Mouse (Mus musculus) MEL (cell line): ENCODE measurements around the gene Gm20388. TPM values are rescaled to one million over a fixed set of nuclear protein-coding genes. Genes with fewer than 3 reads are reported as not detected.

Experiments
- DNase-seq: peaks from one replicate; pipeline ENCODE4 v3.0.0; 2011; ENCODE audit warnings: low read depth, low spot score
- H3K27ac ChIP-seq: 2 replicates; pipeline ENCODE4 v1.5.1; 2012; ENCODE audit warnings: low read depth, mild to moderate bottlenecking, control low read depth, low read length, moderate library complexity; ENCODE audit not compliant: control insufficient read depth
- H3K27me3 ChIP-seq, 2 experiments: fragments of 150-350 bp in 1 of 2; sonication (generic) in 1 of 2; 2 replicates each; pipeline ENCODE4 v1.6.1; 2012; ENCODE audit warnings: low read length in 2 of 2, mild to moderate bottlenecking in 2 of 2, improper control_type of control experiment in 1 of 2, moderate library complexity in 1 of 2; ENCODE audit not compliant: insufficient read depth in 2 of 2, control insufficient read depth in 1 of 2
- H3K36me3 ChIP-seq, 2 experiments: 2 replicates each; pipeline ENCODE4 v1.6.1; 2012 to 2014; ENCODE audit warnings: low read length in 2 of 2, improper control_type of control experiment in 1 of 2, inconsistent platforms in 1 of 2, mild to moderate bottlenecking in 1 of 2; ENCODE audit not compliant: insufficient read depth in 2 of 2, control insufficient read depth in 1 of 2
- H3K4me1 ChIP-seq, 2 experiments: fragments of 150-350 bp in 1 of 2; sonication (generic) in 1 of 2; 2 replicates each; pipeline ENCODE4 v1.6.1; 2012; ENCODE audit warnings: low read length in 2 of 2, improper control_type of control experiment in 1 of 2, mild to moderate bottlenecking in 1 of 2; ENCODE audit not compliant: insufficient read depth in 2 of 2, control insufficient read depth in 1 of 2
- H3K4me3 ChIP-seq, 2 experiments: fragments of 150-350 bp in 1 of 2; sonication (generic) in 1 of 2; 2 replicates each; pipeline ENCODE4 v1.5.1; 2012; ENCODE audit warnings: low read depth in 2 of 2, low read length in 2 of 2, mild to moderate bottlenecking in 2 of 2, moderate library complexity in 2 of 2, control low read depth in 1 of 2, improper control_type of control experiment in 1 of 2; ENCODE audit not compliant: control insufficient read depth in 1 of 2, insufficient read depth in 1 of 2
- H3K79me2 ChIP-seq: 2 replicates; pipeline ENCODE4 v1.6.1; 2012; ENCODE audit warnings: mild to moderate bottlenecking, low read length, moderate library complexity; ENCODE audit not compliant: control insufficient read depth, poor library complexity, insufficient read depth
- H3K9ac ChIP-seq: 2 replicates; pipeline ENCODE4 v1.6.1; 2012; ENCODE audit warnings: low read depth, mild to moderate bottlenecking, control low read depth, low read length, moderate library complexity; ENCODE audit not compliant: control insufficient read depth, poor library complexity, severe bottlenecking
- H3K9me3 ChIP-seq: fragments of 150-350 bp; sonication (generic); replicated peaks from 2 replicates; pipeline ENCODE4 v1.6.1; 2012; ENCODE audit warnings: mild to moderate bottlenecking, low read length, improper control_type of control experiment, moderate library complexity; ENCODE audit not compliant: insufficient read depth
- BHLHE40 ChIP-seq: IDR thresholded peaks from 2 replicates; pipeline ENCODE4 v1.6.1; 2012; ENCODE audit warnings: low read depth, mild to moderate bottlenecking, inconsistent platforms, low read length, improper control_type of control experiment, borderline replicate concordance
- CHD1 ChIP-seq: IDR thresholded peaks from 2 replicates; pipeline ENCODE4 v1.6.1; 2012; ENCODE audit warnings: low read depth, mild to moderate bottlenecking, inconsistent platforms, low read length, improper control_type of control experiment
- CHD2 ChIP-seq: IDR thresholded peaks from 2 replicates; pipeline ENCODE4 v1.6.1; 2011; ENCODE audit warnings: low read length, improper control_type of control experiment
- CTCF ChIP-seq, 3 experiments: IDR thresholded peaks in 2 of 3; conservative IDR thresholded peaks in 1 of 3; 2 replicates each; pipeline ENCODE4 v1.5.1; 2011 to 2012; ENCODE audit warnings: low read length in 3 of 3, low read depth in 2 of 3, mild to moderate bottlenecking in 2 of 3, improper control_type of control experiment in 1 of 3, inconsistent platforms in 1 of 3, mixed read lengths in 1 of 3, moderate library complexity in 1 of 3; ENCODE audit not compliant: control insufficient read depth in 1 of 3, insufficient read depth in 1 of 3, poor library complexity in 1 of 3, severe bottlenecking in 1 of 3
- E2F4 ChIP-seq: IDR thresholded peaks from 2 replicates; pipeline ENCODE4 v1.6.1; 2011; ENCODE audit warnings: low read depth, low read length, improper control_type of control experiment, borderline replicate concordance
- ELF1 ChIP-seq: IDR thresholded peaks from 2 replicates; pipeline ENCODE4 v1.6.1; 2014; ENCODE audit warnings: low read depth, mild to moderate bottlenecking, inconsistent platforms, low read length, improper control_type of control experiment, moderate library complexity
- EP300 ChIP-seq, 2 experiments: IDR thresholded peaks; 2 replicates each; pipeline ENCODE4 v1.6.1; 2011; ENCODE audit warnings: improper control_type of control experiment in 2 of 2, low read length in 2 of 2, low read depth in 1 of 2, mild to moderate bottlenecking in 1 of 2
- ETS1 ChIP-seq: IDR thresholded peaks from 2 replicates; pipeline ENCODE4 v1.6.1; 2012; ENCODE audit warnings: low read depth, mild to moderate bottlenecking, inconsistent platforms, low read length, improper control_type of control experiment, moderate library complexity
- GATA1 ChIP-seq: IDR thresholded peaks from 2 replicates; pipeline ENCODE4 v1.6.1; 2011; ENCODE audit warnings: low read depth, low read length, improper control_type of control experiment
- HCFC1 ChIP-seq: IDR thresholded peaks from 2 replicates; pipeline ENCODE4 v1.6.1; 2012; ENCODE audit warnings: low read depth, mild to moderate bottlenecking, inconsistent platforms, low read length, improper control_type of control experiment, moderate library complexity
- JUND ChIP-seq: IDR thresholded peaks from 2 replicates; pipeline ENCODE4 v1.6.1; 2011; ENCODE audit warnings: low read depth, mild to moderate bottlenecking, improper control_type of control experiment, low read length
- KAT2A ChIP-seq: conservative IDR thresholded peaks from 2 replicates; pipeline ENCODE4 v1.6.1; 2012; ENCODE audit warnings: low read depth, low read length, improper control_type of control experiment, inconsistent platforms
- MAFK ChIP-seq: IDR thresholded peaks from 2 replicates; pipeline ENCODE4 v1.6.1; 2011; ENCODE audit warnings: low read depth, mild to moderate bottlenecking, low read length, improper control_type of control experiment, borderline replicate concordance
- MAZ ChIP-seq: IDR thresholded peaks from 2 replicates; pipeline ENCODE4 v1.6.1; 2012; ENCODE audit warnings: low read depth, mild to moderate bottlenecking, inconsistent platforms, low read length, improper control_type of control experiment
- MEF2A ChIP-seq: IDR thresholded peaks from 2 replicates; pipeline ENCODE4 v1.6.1; 2014; ENCODE audit warnings: low read depth, mild to moderate bottlenecking, inconsistent platforms, low read length, improper control_type of control experiment; ENCODE audit not compliant: poor library complexity, insufficient replicate concordance, severe bottlenecking; ENCODE audit errors: extremely low read depth
- MXI1 ChIP-seq: IDR thresholded peaks from 2 replicates; pipeline ENCODE4 v1.6.1; 2011; ENCODE audit warnings: mild to moderate bottlenecking, low read depth, low read length, improper control_type of control experiment
- MYB ChIP-seq: IDR thresholded peaks from 2 replicates; pipeline ENCODE4 v1.6.1; 2011; ENCODE audit warnings: mild to moderate bottlenecking, low read depth, low read length, improper control_type of control experiment
- MYC ChIP-seq: IDR thresholded peaks from 2 replicates; pipeline ENCODE4 v1.6.1; 2011; ENCODE audit warnings: low read depth, mild to moderate bottlenecking, low read length, improper control_type of control experiment, moderate library complexity
- NELFE ChIP-seq: IDR thresholded peaks from 2 replicates; pipeline ENCODE4 v1.6.1; 2011; ENCODE audit warnings: low read depth, low read length, improper control_type of control experiment
- NRF1 ChIP-seq: IDR thresholded peaks from 2 replicates; pipeline ENCODE4 v1.6.1; 2014; ENCODE audit warnings: low read depth, mild to moderate bottlenecking, inconsistent platforms, low read length, improper control_type of control experiment, moderate library complexity; ENCODE audit not compliant: poor library complexity, insufficient read depth, severe bottlenecking
- POLR2A ChIP-seq, 2 experiments: IDR thresholded peaks; 2 replicates each; pipeline ENCODE4 v1.6.1; 2011 to 2012; ENCODE audit warnings: low read length in 2 of 2, mild to moderate bottlenecking in 2 of 2, control low read depth in 1 of 2, improper control_type of control experiment in 1 of 2, low read depth in 1 of 2, moderate library complexity in 1 of 2; ENCODE audit not compliant: control insufficient read depth in 1 of 2, insufficient read depth in 1 of 2, poor library complexity in 1 of 2
- POLR2AphosphoS2 ChIP-seq: IDR thresholded peaks from 2 replicates; pipeline ENCODE4 v1.6.1; 2011; ENCODE audit warnings: low read length, improper control_type of control experiment
- POLR2AphosphoS5 ChIP-seq: IDR thresholded peaks from 2 replicates; pipeline ENCODE4 v1.6.1; 2012; ENCODE audit warnings: low read depth, borderline replicate concordance, mild to moderate bottlenecking, inconsistent platforms, low read length, moderate library complexity, mixed read lengths
- RAD21 ChIP-seq: IDR thresholded peaks from 2 replicates; pipeline ENCODE4 v1.6.1; 2011; ENCODE audit warnings: mild to moderate bottlenecking, low read depth, low read length, improper control_type of control experiment
- RCOR1 ChIP-seq: IDR thresholded peaks from 2 replicates; pipeline ENCODE4 v1.6.1; 2012; ENCODE audit warnings: low read depth, mild to moderate bottlenecking, inconsistent platforms, low read length, improper control_type of control experiment
- SIN3A ChIP-seq: IDR thresholded peaks from 2 replicates; pipeline ENCODE4 v1.6.1; 2012; ENCODE audit warnings: low read length, improper control_type of control experiment, inconsistent platforms
- SMC3 ChIP-seq: IDR thresholded peaks from 2 replicates; pipeline ENCODE4 v1.6.1; 2011; ENCODE audit warnings: low read depth, low read length, improper control_type of control experiment
- TAL1 ChIP-seq: IDR thresholded peaks from 2 replicates; pipeline ENCODE4 v1.6.1; 2012; ENCODE audit warnings: mild to moderate bottlenecking, inconsistent platforms, low read length, moderate library complexity, mixed read lengths
- TBP ChIP-seq: IDR thresholded peaks from 2 replicates; pipeline ENCODE4 v1.8.0; 2011; ENCODE audit warnings: low read depth, low read length, improper control_type of control experiment
- TCF12 ChIP-seq: IDR thresholded peaks from 2 replicates; pipeline ENCODE4 v1.6.1; 2014; ENCODE audit warnings: low read depth, mild to moderate bottlenecking, inconsistent platforms, low read length, improper control_type of control experiment, moderate library complexity
- UBTF ChIP-seq: IDR thresholded peaks from 2 replicates; pipeline ENCODE4 v1.6.1; 2012; ENCODE audit warnings: low read depth, mild to moderate bottlenecking, inconsistent platforms, low read length, improper control_type of control experiment, moderate library complexity, borderline replicate concordance; ENCODE audit not compliant: insufficient read depth
- USF2 ChIP-seq, 2 experiments: IDR thresholded peaks; 2 replicates each; pipeline ENCODE4 v1.6.1; 2011 to 2012; ENCODE audit warnings: improper control_type of control experiment in 2 of 2, low read length in 2 of 2, borderline replicate concordance in 1 of 2, inconsistent platforms in 1 of 2, low read depth in 1 of 2, mild to moderate bottlenecking in 1 of 2; ENCODE audit not compliant: insufficient read depth in 1 of 2
- ZC3H11A ChIP-seq: IDR thresholded peaks from 2 replicates; pipeline ENCODE4 v1.6.1; 2012; ENCODE audit warnings: low read depth, mild to moderate bottlenecking, inconsistent platforms, low read length, improper control_type of control experiment
- ZKSCAN1 ChIP-seq: IDR thresholded peaks from 2 replicates; pipeline ENCODE4 v1.6.1; 2012; ENCODE audit warnings: low read depth, mild to moderate bottlenecking, inconsistent platforms, low read length, improper control_type of control experiment, moderate library complexity
- ZMIZ1 ChIP-seq: IDR thresholded peaks from 2 replicates; pipeline ENCODE4 v1.6.1; 2012; ENCODE audit warnings: low read depth, mild to moderate bottlenecking, inconsistent platforms, low read length, improper control_type of control experiment, moderate library complexity
- ZNF384 ChIP-seq: IDR thresholded peaks from 2 replicates; pipeline ENCODE4 v1.6.1; 2012; ENCODE audit warnings: low read depth, mild to moderate bottlenecking, inconsistent platforms, low read length, improper control_type of control experiment
- polyA plus RNA-seq, 2 experiments: library from polyadenylated mRNA; stranded (reverse) in 1 of 2; unstranded in 1 of 2; fragments of >175 nt in 1 of 2; fragments of >200 nt in 1 of 2; gene quantifications; 2 replicates each; pipeline versions ENCODE4 v1.2.1 to v1.2.4; 2012; ENCODE audit warnings: low replicate concordance in 2 of 2, low read depth in 1 of 2; ENCODE audit not compliant: insufficient read length in 2 of 2, insufficient read depth in 1 of 2, missing spikeins in 1 of 2
- total RNA-seq: library from RNA; depleted of rRNA; stranded (reverse); fragments of 300-350 nt; gene quantifications from 2 replicates; pipeline ENCODE4 v1.2.3, GENCODE M21; 2012

The Gm20388 gene
- total and polyA plus RNA-seq, 3 experiments, result 11.1 to 17.8 TPM; not detected in 1

GRCm38 (mm10) chr8:123948942-123949685, 4038.5 kb downstream of the Gm20388 start, which contains the start of gene Nup133:
Gene Nup133 (minus strand): TSS chr8:123949265.
- Histone ChIP-seq H3K4me1 (peaks cover 3% of the 10 kb centered on the region in 2 experiments; a peak in 1 of 4 replicates), H3K36me3 (peaks cover 3 to 4% of the 10 kb centered on the region in 2 experiments; a peak in 3 of 4 replicates), H3K4me3 (peak within 1 kb of the TSS; percentile 83 to 85), H3K27me3 (no peaks in the 10 kb centered on the region), H3K9me3 (no peaks in the 10 kb centered on the region), H3K79me2 (peaks cover 17% of the 10 kb centered on the region), H3K27ac (peak within 1 kb of the TSS; percentile 60), H3K9ac (peak within 1 kb of the TSS; percentile 89)
- peak; percentile 99 for DNase-seq
- no peak for TF ChIP-seq ZNF384
- TF ChIP-seq GATA1, result no peak
- TF ChIP-seq JUND, result no peak
- no peak for TF ChIP-seq CTCF (IDR thresholded peaks at IDR 0.05 in 2 of 3, conservative IDR thresholded peaks at IDR 0.05 in 1 of 3; ENCODE audit: control insufficient read depth in 1 of 3, insufficient read depth in 1 of 3, low read depth in 2 of 3, low read length in 3 of 3, poor library complexity in 1 of 3, severe bottlenecking in 1 of 3)
- peak; percentile 78 for TF ChIP-seq KAT2A
- TF ChIP-seq MAZ, result peak; percentile 82
- TF ChIP-seq MYC, result peak; percentile 73; the same call in 1 of the 2 replicates
- TF ChIP-seq BHLHE40, result no peak
- no peak for TF ChIP-seq POLR2AphosphoS2
- peak; percentile 98 for TF ChIP-seq MXI1
- no peak for TF ChIP-seq ZKSCAN1
- TF ChIP-seq CHD1, result no peak
- no peak for TF ChIP-seq POLR2AphosphoS5
- TF ChIP-seq MEF2A, result no peak
- no peak for TF ChIP-seq EP300 (IDR thresholded peaks at IDR 0.05; ENCODE audit: low read depth in 1 of 2, low read length in 2 of 2)
- TF ChIP-seq MAFK, result no peak
- TF ChIP-seq TAL1, result no peak
- TF ChIP-seq RCOR1, result no peak
- peak; percentile 83 for TF ChIP-seq NELFE
- TF ChIP-seq ELF1, result peak; percentile 83
- TF ChIP-seq POLR2A (IDR thresholded peaks at IDR 0.05; ENCODE audit: control insufficient read depth in 1 of 2, insufficient read depth in 1 of 2, low read depth in 1 of 2, low read length in 2 of 2, poor library complexity in 1 of 2), result peak; percentile 61 to 87
- peak; percentile 49; the same call in 1 of the 2 replicates for TF ChIP-seq ZC3H11A
- no peak for TF ChIP-seq USF2 (IDR thresholded peaks at IDR 0.05; ENCODE audit: borderline replicate concordance in 1 of 2, insufficient read depth in 1 of 2, low read depth in 1 of 2, low read length in 2 of 2)
- TF ChIP-seq E2F4, result peak; percentile 60; the same call in 1 of the 2 replicates
- no peak for TF ChIP-seq UBTF
- TF ChIP-seq SIN3A, result peak; percentile 98
- peak; percentile 95 for TF ChIP-seq HCFC1
- TF ChIP-seq NRF1, result no peak
- TF ChIP-seq MYB, result no peak
- peak; percentile 62; the same call in 1 of the 2 replicates for TF ChIP-seq CHD2
- peak; percentile 22; the same call in 1 of the 2 replicates for TF ChIP-seq ZMIZ1
- TF ChIP-seq TCF12, result peak; percentile 20; the same call in 1 of the 2 replicates
- TF ChIP-seq TBP, result peak; percentile 75
- TF ChIP-seq RAD21, result no peak
- TF ChIP-seq SMC3, result no peak
- TF ChIP-seq ETS1, result no peak; the same call in 1 of the 2 replicates
